28 mouse cellular contexts compared by ENCODE assay signal in the genomic region with DNA sequence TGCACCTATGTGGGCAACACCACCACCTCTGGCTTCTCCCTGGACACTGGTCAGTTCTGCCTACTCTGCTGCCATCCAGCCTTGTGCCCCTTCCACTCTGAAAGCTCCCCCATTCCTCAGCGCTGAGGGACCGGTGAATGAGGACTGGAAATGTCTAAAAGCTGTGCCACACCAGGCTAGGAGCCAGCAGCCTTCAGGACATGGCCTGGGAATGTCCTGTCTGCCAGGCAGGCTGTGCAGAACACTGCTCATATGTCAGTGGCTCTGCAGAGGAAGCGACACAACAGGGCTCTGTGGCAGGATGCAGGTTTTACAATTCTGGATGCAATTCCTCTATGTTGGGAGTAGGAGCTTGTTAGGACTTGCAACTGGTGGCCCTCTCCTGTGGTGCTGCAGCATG. TPM values are rescaled to one million over a fixed set of nuclear protein-coding genes. Genes with fewer than 3 reads are reported as not detected.
DNase-seq lines count a peak whose midpoint lies in the region; ATAC-seq and TF ChIP-seq lines count a peak whose summit lies in the region.
"Had no signal": no experiment of that assay in that cellular context is flagged by ENCODE, and none has a peak within 500 bp of the region (broad histone marks: within the 10 kb centered on the region; RNA-seq: fewer than 3 reads in every experiment).

No protein-coding gene starts in this region.

- WGBS in hindbrain, embryonic 16.5 days, result 80% methylated on average over 3 of the region's 3 CpGs
- 89% methylated on average over 3 of the region's 3 CpGs for WGBS in hindbrain, embryonic 10.5 days
- 86% methylated on average over 3 of the region's 3 CpGs for WGBS in midbrain, postnatal 0 days
- 88% methylated on average over 3 of the region's 3 CpGs for WGBS in midbrain, embryonic 16.5 days

- H3K4me1 ChIP-seq in hindbrain, embryonic 16.5 days (ENCODE audit: control insufficient read depth, insufficient read depth, low read depth, low read length), result no peaks in the 10 kb centered on the region
- H3K4me1 ChIP-seq in hindbrain, embryonic 10.5 days (replicated peaks), result 0 out of 2 replicates have a peak, but pooled peaks cover 10% of the 10 kb centered on the region
- no peaks in the 10 kb centered on the region for H3K4me1 ChIP-seq in midbrain, postnatal 0 days (ENCODE audit: insufficient read depth, low read length)
- no peaks in the 10 kb centered on the region for H3K4me1 ChIP-seq in midbrain, embryonic 16.5 days (ENCODE audit: control insufficient read depth, insufficient read depth, low read length)
- H3K4me1 ChIP-seq: embryonic facial prominence, embryonic 12.5 days; heart, embryonic 13.5 days; lung, embryonic 15.5 days; neural tube, embryonic 12.5 days had no signal

- H3K27me3 ChIP-seq in hindbrain, embryonic 16.5 days (replicated peaks; ENCODE audit: control insufficient read depth, insufficient read depth, low read length), result no peaks in the 10 kb centered on the region
- peaks cover 4% of the 10 kb centered on the region; the same call in 1 of the 2 replicates for H3K27me3 ChIP-seq in hindbrain, embryonic 10.5 days (ENCODE audit: insufficient read depth, poor library complexity, severe bottlenecking)
- H3K27me3 ChIP-seq in midbrain, postnatal 0 days (ENCODE audit: insufficient read depth, low read length), result no peaks in the 10 kb centered on the region
- no peaks in the 10 kb centered on the region for H3K27me3 ChIP-seq in midbrain, embryonic 16.5 days (ENCODE audit: control insufficient read depth, insufficient read depth, low read depth, low read length)
- H3K27me3 ChIP-seq: embryonic facial prominence, embryonic 12.5 days; heart, embryonic 13.5 days; limb, embryonic 13.5 days; lung, embryonic 15.5 days; neural tube, embryonic 12.5 days had no signal

- no peak overlapping the region for H3K27ac ChIP-seq in hindbrain, embryonic 16.5 days (ENCODE audit: low read depth, low read length)
- H3K27ac ChIP-seq in hindbrain, embryonic 10.5 days, result no peak overlapping the region
- no peak overlapping the region for H3K27ac ChIP-seq in midbrain, postnatal 0 days (ENCODE audit: low read depth, low read length)
- H3K27ac ChIP-seq in midbrain, embryonic 16.5 days (ENCODE audit: low read length), result no peak overlapping the region
- H3K27ac ChIP-seq: embryonic facial prominence, embryonic 12.5 days; gastrocnemius, adult 2 months; heart, embryonic 13.5 days; kidney, postnatal 0 days; limb, embryonic 13.5 days; lung, embryonic 15.5 days; neural tube, embryonic 12.5 days had no signal

- H3K4me3 ChIP-seq in hindbrain, embryonic 16.5 days (ENCODE audit: low read length), result no peak overlapping the region
- no peak overlapping the region for H3K4me3 ChIP-seq in hindbrain, embryonic 10.5 days
- no peak overlapping the region for H3K4me3 ChIP-seq in midbrain, postnatal 0 days (ENCODE audit: low read depth, low read length)
- H3K4me3 ChIP-seq in midbrain, embryonic 16.5 days (ENCODE audit: low read depth, low read length), result no peak overlapping the region
- H3K4me3 ChIP-seq: embryonic facial prominence, embryonic 12.5 days; gastrocnemius, adult 2 months; heart, embryonic 13.5 days; limb, embryonic 13.5 days; lung, embryonic 15.5 days; myocyte; neural tube, embryonic 12.5 days had no signal

- TF ChIP-seq CTCF in midbrain, postnatal 0 days (IDR thresholded peaks at IDR 0.05), result no peak

- intact Hi-C loops in gastrocnemius, postnatal 14 days (cut with DNase I; ENCODE audit: low total_unique reads), result no loop called here

- H3K9me3 ChIP-seq in hindbrain, embryonic 16.5 days (ENCODE audit: control insufficient read depth, low read length), result no peaks in the 10 kb centered on the region
- H3K9me3 ChIP-seq in hindbrain, embryonic 10.5 days, result no peaks in the 10 kb centered on the region
- H3K9me3 ChIP-seq in midbrain, postnatal 0 days (ENCODE audit: low read length), result no peaks in the 10 kb centered on the region
- H3K9me3 ChIP-seq in midbrain, embryonic 16.5 days (replicated peaks; ENCODE audit: control insufficient read depth, low read length, poor library complexity, severe bottlenecking), result no peaks in the 10 kb centered on the region
- H3K9me3 ChIP-seq: embryonic facial prominence, embryonic 12.5 days; heart, embryonic 13.5 days; limb, embryonic 13.5 days; lung, embryonic 15.5 days; neural tube, embryonic 12.5 days had no signal

- H3K36me3 ChIP-seq in hindbrain, embryonic 16.5 days (ENCODE audit: control insufficient read depth, insufficient read depth, low read length), result peaks cover 15% of the 10 kb centered on the region
- peaks cover 79% of the 10 kb centered on the region for H3K36me3 ChIP-seq in hindbrain, embryonic 10.5 days
- peaks cover 59% of the 10 kb centered on the region for H3K36me3 ChIP-seq in midbrain, postnatal 0 days (ENCODE audit: insufficient read depth, low read length)
- peaks cover 19% of the 10 kb centered on the region for H3K36me3 ChIP-seq in midbrain, embryonic 16.5 days (ENCODE audit: control insufficient read depth, insufficient read depth, low read length)

- no peak overlapping the region for H3K4me2 ChIP-seq in hindbrain, embryonic 16.5 days (ENCODE audit: low read length)
- no peak overlapping the region for H3K4me2 ChIP-seq in midbrain, postnatal 0 days (ENCODE audit: low read depth, low read length, poor library complexity, severe bottlenecking)
- H3K4me2 ChIP-seq in midbrain, embryonic 16.5 days (ENCODE audit: low read length), result no peak overlapping the region
- H3K4me2 ChIP-seq: embryonic facial prominence, embryonic 12.5 days; heart, embryonic 13.5 days; limb, embryonic 13.5 days; liver, embryonic 11.5 days; lung, embryonic 15.5 days; neural tube, embryonic 12.5 days had no signal

- ATAC-seq in hindbrain, embryonic 16.5 days, result peak; percentile 35; the same call in 1 of the 2 replicates
- ATAC-seq in midbrain, postnatal 0 days (ENCODE audit: low FRiP score), result no peak
- no peak for ATAC-seq in midbrain, embryonic 16.5 days
- ATAC-seq: CD4-positive, CD25-positive, alpha-beta regulatory T cell, adult 4 months; forebrain, embryonic 14.5 days; intestine, embryonic 16.5 days had no signal

- H3K9ac ChIP-seq in hindbrain, embryonic 16.5 days (ENCODE audit: low read depth, low read length), result no peak overlapping the region
- H3K9ac ChIP-seq in midbrain, postnatal 0 days (replicated peaks; ENCODE audit: low read length, poor library complexity, severe bottlenecking), result no peak overlapping the region
- H3K9ac ChIP-seq in midbrain, embryonic 16.5 days (ENCODE audit: low read depth, low read length), result no peak overlapping the region
- H3K9ac ChIP-seq: embryonic facial prominence, embryonic 12.5 days; heart, embryonic 13.5 days; limb, embryonic 13.5 days; lung, embryonic 15.5 days; neural tube, embryonic 12.5 days had no signal

- DNase-seq in hindbrain, embryonic 10.5 days (ENCODE audit: low spot score), result no peak
- DNase-seq in midbrain, postnatal 0 days (ENCODE audit: low spot score), result peak; percentile 61
- peak; percentile 81 for DNase-seq in cerebellum, adult 9-11 months
- DNase-seq in urinary bladder, postnatal 4 days (ENCODE audit: low spot score in 2 of 2), result no peak
- no peak for DNase-seq in gastrocnemius, postnatal 14 days
- DNase-seq: adrenal gland, adult 2 months; adrenal gland, postnatal 36 days; embryo, embryonic 11 days; gastrocnemius, adult 2 months; heart, postnatal 10 days; kidney, adult 8-10 months; midbrain, embryonic 14.5 days; right cerebral cortex, adult 18-20 months; spleen, adult 18-20 months; thymus, postnatal 14 days had no signal

RNA-seq across cellular contexts. Expression of a gene that starts 10.5 kb away (rescaled TPM):
- polyA plus RNA-seq in hindbrain, embryonic 16.5 days (2015; fragmentation: Nextera tagmentation; extraction: Ambion mirVana), result 142 and 159 TPM in 2 replicates
- 31.5 and 46.4 TPM in 2 replicates for polyA plus RNA-seq in hindbrain, embryonic 10.5 days (2016; fragmentation: Nextera tagmentation; extraction: Ambion mirVana)
- 391 and 405 TPM in 2 replicates for total RNA-seq in midbrain, postnatal 0 days (2014; rRNA removed)
- polyA plus RNA-seq in midbrain, postnatal 0 days (2015; fragmentation: Nextera tagmentation; extraction: Ambion mirVana), result 130 and 136 TPM in 2 replicates
- polyA plus RNA-seq in midbrain, embryonic 16.5 days (2015; fragmentation: Nextera tagmentation; extraction: Ambion mirVana), result 185 and 190 TPM in 2 replicates
- 10 to 100 TPM; 23.7 to 57.8 TPM for total RNA-seq in gastrocnemius, postnatal 14 days (2021)

Comparison
In these comparisons a context has a peak if more than half of its experiments do, and no peak if none do; other contexts are left out.
1. DNase-seq: peak in midbrain, postnatal 0 days (single experiment) and cerebellum, adult 9-11 months (single experiment); none in hindbrain, embryonic 10.5 days (single experiment), urinary bladder, postnatal 4 days (0 of 2) and gastrocnemius, postnatal 14 days (single experiment).